Comparison of ENCODE assay signal across 19 mouse cellular contexts in genomic region chr6:140485636-140486035, GRCm38 (mm10).
A peak's percentile ranks its signal among the peaks of the same experiment; 100 is the strongest.
DNase-seq lines count a peak whose midpoint lies in the region; ATAC-seq and TF ChIP-seq lines count a peak whose summit lies in the region.
"Had no signal": no experiment of that assay in that cellular context is flagged by ENCODE, and none has a peak within 500 bp of the region (broad histone marks: within the 10 kb centered on the region; RNA-seq: fewer than 3 reads in every experiment).

No protein-coding gene starts in this region.

- no peak for TF ChIP-seq EP300 in liver, postnatal 0 days (IDR thresholded peaks at IDR 0.05; ENCODE audit: low read depth)

- H3K27me3 ChIP-seq in liver, postnatal 0 days (ENCODE audit: insufficient read depth, low read length), result no peaks in the 10 kb centered on the region
- H3K27me3 ChIP-seq in liver, embryonic 11.5 days (replicated peaks; ENCODE audit: control insufficient read depth, insufficient read depth, low read length), result no peaks in the 10 kb centered on the region
- H3K27me3 ChIP-seq: embryonic facial prominence, embryonic 12.5 days had no signal

- 65% methylated on average over 6 of the region's 6 CpGs for WGBS in liver, postnatal 0 days (ENCODE audit: insufficient replicate concordance)
- WGBS in liver, embryonic 11.5 days, result 62% methylated on average over 6 of the region's 6 CpGs

- no peak for ATAC-seq in liver, postnatal 0 days
- ATAC-seq in liver, embryonic 11.5 days (replicated peaks; ENCODE audit: low FRiP score), result no peak
- peak; percentile 69 for ATAC-seq in granulocyte monocyte progenitor cell, adult 5-6 weeks (replicated peaks; ENCODE audit: poor library complexity, severe bottlenecking)
- ATAC-seq in megakaryocyte progenitor cell, adult 5-6 weeks (replicated peaks; ENCODE audit: poor library complexity), result peak; percentile 64
- ATAC-seq: forebrain, embryonic 14.5 days; forebrain, embryonic 16.5 days had no signal

- no peaks in the 10 kb centered on the region for H3K36me3 ChIP-seq in liver, postnatal 0 days (replicated peaks; ENCODE audit: insufficient read depth, low read length)
- no peaks in the 10 kb centered on the region for H3K36me3 ChIP-seq in liver, embryonic 11.5 days (ENCODE audit: control insufficient read depth, insufficient read depth, low read length)
- H3K36me3 ChIP-seq: embryonic facial prominence, embryonic 12.5 days had no signal

- no peak for TF ChIP-seq CTCF in liver, postnatal 0 days (IDR thresholded peaks at IDR 0.05; ENCODE audit: low read depth)

- H3K9me3 ChIP-seq in liver, postnatal 0 days (ENCODE audit: low read length), result no peaks in the 10 kb centered on the region
- H3K9me3 ChIP-seq in liver, embryonic 11.5 days (ENCODE audit: control insufficient read depth, low read length), result no peaks in the 10 kb centered on the region
- H3K9me3 ChIP-seq: embryonic facial prominence, embryonic 10.5 days; embryonic facial prominence, embryonic 12.5 days had no signal

- DNase-seq in liver, postnatal 0 days, result no peak
- no peak for DNase-seq in liver, embryonic 11.5 days (ENCODE audit: low spot score)
- DNase-seq in neural tube, embryonic 10.5 days (ENCODE audit: extremely low spot score, low spot score), result no peak
- no peak for DNase-seq in lung, postnatal 4 days
- DNase-seq: adrenal gland, adult 2 months; adrenal gland, postnatal 10 days; adrenal gland, postnatal 25 days; cerebellum, adult 11 months; cerebellum, adult 18-20 months; cerebellum, adult 8-10 months; cerebellum, adult 9-11 months; cerebellum, postnatal 14 days; cerebellum, postnatal 36 days had no signal

- H3K27ac ChIP-seq in liver, postnatal 0 days (ENCODE audit: low read depth), result 0 out of 2 replicates have a peak overlapping the region, but pooled peaks have one; percentile 34
- no peak overlapping the region for H3K27ac ChIP-seq in liver, embryonic 11.5 days (ENCODE audit: low read depth, low read length)
- H3K27ac ChIP-seq: embryonic facial prominence, embryonic 10.5 days; embryonic facial prominence, embryonic 12.5 days had no signal

- no peak overlapping the region for H3K9ac ChIP-seq in liver, postnatal 0 days (replicated peaks)
- H3K9ac ChIP-seq in liver, embryonic 11.5 days (ENCODE audit: low read depth, low read length), result no peak overlapping the region
- H3K9ac ChIP-seq: embryonic facial prominence, embryonic 12.5 days had no signal

- H3K4me1 ChIP-seq in liver, postnatal 0 days (ENCODE audit: insufficient read depth), result peaks cover 16% of the 10 kb centered on the region
- H3K4me1 ChIP-seq in liver, embryonic 11.5 days (replicated peaks; ENCODE audit: control insufficient read depth, insufficient read depth, low read length), result peaks cover 2% of the 10 kb centered on the region; the same call in 1 of the 2 replicates

- no peak overlapping the region for H3K4me3 ChIP-seq in liver, postnatal 0 days (ENCODE audit: low read depth, low read length)
- H3K4me3 ChIP-seq in liver, embryonic 11.5 days (ENCODE audit: low read depth, low read length), result no peak overlapping the region
- H3K4me3 ChIP-seq: embryonic facial prominence, embryonic 10.5 days; embryonic facial prominence, embryonic 12.5 days had no signal

- no peak overlapping the region for H3K4me2 ChIP-seq in liver, postnatal 0 days (ENCODE audit: low read depth, low read length)
- H3K4me2 ChIP-seq in liver, embryonic 11.5 days, result no peak overlapping the region
- H3K4me2 ChIP-seq: embryonic facial prominence, embryonic 12.5 days had no signal

Comparison
In these comparisons a context has a peak if more than half of its experiments do, and no peak if none do; other contexts are left out.
1. ATAC-seq: peak in granulocyte monocyte progenitor cell, adult 5-6 weeks (single experiment) and megakaryocyte progenitor cell, adult 5-6 weeks (single experiment); none in liver, postnatal 0 days (single experiment) and liver, embryonic 11.5 days (single experiment).